Mouse (Mus musculus): ENCODE results near the gene Rcn3. TPM values are rescaled to one million over a fixed set of nuclear protein-coding genes. Genes with fewer than 3 reads are reported as not detected.
A peak's percentile ranks its signal among the peaks of the same experiment; 100 is the strongest.

Rcn3 gene
- polyA plus RNA-seq, 1 experiment from 2014 or later = 127 TPM

GRCm38 (mm10) chr7:45033722-45034359 is 58.2 kb downstream of the Rcn3 start:
- H3K27ac ChIP-seq (replicated peaks) = no peak overlapping the region
- no peaks in the 10 kb centered on the region for H3K4me1 ChIP-seq (replicated peaks)
- H3K36me3 ChIP-seq = peaks cover 100% of the 10 kb centered on the region
- H3K9me3 ChIP-seq = no peaks in the 10 kb centered on the region
- H3K4me2 ChIP-seq = no peak overlapping the region
- no peak overlapping the region for H3K9ac ChIP-seq
- no peak overlapping the region for H3K4me3 ChIP-seq
- WGBS = 95% methylated on average over 19 of the region's 19 CpGs
- ATAC-seq (ENCODE audit: low read depth) = no peak
- H3K27me3 ChIP-seq = no peaks in the 10 kb centered on the region

MicroRNA genes within 50 kb of the gene (microRNA counts, 519-probe panel; counts per million panel counts)
- 3,356 counts per million, percentile 45 among the panel's probes with 10 or more counts for microRNA mmu-miR-150

Small RNA genes lying within 50 kb of the gene (microRNA-seq; reads per million reads assigned to microRNA genes)
- gene Mir150 = 28.5 reads per million, percentile 38 among the genes with 10 or more reads in this experiment
- 5.8 reads per million, percentile 21 among the genes with 10 or more reads in this experiment for gene Mir5121

Other genes starting within 250 kb of the Rcn3 start
- 89.7 and 99.0 TPM in 2 replicates for gene Akt1s1, start 243.2 kb downstream of the Rcn3 start, polyA plus RNA-seq (2015; fragmentation: Nextera tagmentation; extraction: Ambion mirVana)
- gene Tbc1d17, start 243.1 kb downstream of the Rcn3 start, polyA plus RNA-seq (2015; fragmentation: Nextera tagmentation; extraction: Ambion mirVana) = 94.0 and 101 TPM in 2 replicates
- gene Pnkp, start 235.1 kb downstream of the Rcn3 start, polyA plus RNA-seq (2015; fragmentation: Nextera tagmentation; extraction: Ambion mirVana) = 30.2 and 31.6 TPM in 2 replicates
- 471 and 515 TPM in 2 replicates for gene Ptov1, start 222.4 kb downstream of the Rcn3 start, polyA plus RNA-seq (2015; fragmentation: Nextera tagmentation; extraction: Ambion mirVana)
- 134 and 138 TPM in 2 replicates for gene Med25, start 199.5 kb downstream of the Rcn3 start, polyA plus RNA-seq (2015; fragmentation: Nextera tagmentation; extraction: Ambion mirVana)
- gene Fuz, start 196.1 kb downstream of the Rcn3 start, polyA plus RNA-seq (2015; fragmentation: Nextera tagmentation; extraction: Ambion mirVana) = 14.9 and 17.9 TPM in 2 replicates
- 115 and 116 TPM in 2 replicates for gene Ap2a1, start 162.7 kb downstream of the Rcn3 start, polyA plus RNA-seq (2015; fragmentation: Nextera tagmentation; extraction: Ambion mirVana)
- gene Tsks, start 149.0 kb downstream of the Rcn3 start, polyA plus RNA-seq (2015; fragmentation: Nextera tagmentation; extraction: Ambion mirVana) = 0.22 TPM in 1 of 2 replicates, not detected in the other
- 47.3 and 54.9 TPM in 2 replicates for gene Cpt1c, start 117.4 kb downstream of the Rcn3 start, polyA plus RNA-seq (2015; fragmentation: Nextera tagmentation; extraction: Ambion mirVana)
- gene Prmt1, start 105.7 kb downstream of the Rcn3 start, polyA plus RNA-seq (2015; fragmentation: Nextera tagmentation; extraction: Ambion mirVana) = 612 and 623 TPM in 2 replicates
- 60.3 and 67.3 TPM in 2 replicates for gene Irf3, start 94.6 kb downstream of the Rcn3 start, polyA plus RNA-seq (2015; fragmentation: Nextera tagmentation; extraction: Ambion mirVana)
- 17.3 and 17.4 TPM in 2 replicates for gene Bcl2l12, start 93.5 kb downstream of the Rcn3 start, polyA plus RNA-seq (2015; fragmentation: Nextera tagmentation; extraction: Ambion mirVana)
- 46.2 and 47.2 TPM in 2 replicates for gene Scaf1, start 75.9 kb downstream of the Rcn3 start, polyA plus RNA-seq (2015; fragmentation: Nextera tagmentation; extraction: Ambion mirVana)
- 15.0 and 16.5 TPM in 2 replicates for gene Rras, start 74.3 kb downstream of the Rcn3 start, polyA plus RNA-seq (2015; fragmentation: Nextera tagmentation; extraction: Ambion mirVana)
- 12.3 and 15.1 TPM in 2 replicates for gene Prr12, start 39.3 kb downstream of the Rcn3 start, polyA plus RNA-seq (2015; fragmentation: Nextera tagmentation; extraction: Ambion mirVana)
- 58.9 and 65.6 TPM in 2 replicates for gene Nosip, start 29.8 kb downstream of the Rcn3 start, polyA plus RNA-seq (2015; fragmentation: Nextera tagmentation; extraction: Ambion mirVana)
- 16.8 and 17.2 TPM in 2 replicates for gene Prrg2, start 29.5 kb downstream of the Rcn3 start, polyA plus RNA-seq (2015; fragmentation: Nextera tagmentation; extraction: Ambion mirVana)
- gene Fcgrt, start 11.6 kb upstream of the Rcn3 start, polyA plus RNA-seq (2015; fragmentation: Nextera tagmentation; extraction: Ambion mirVana) = 25.6 and 27.3 TPM in 2 replicates
- 920 and 971 TPM in 2 replicates for gene Rps11, start 32.2 kb upstream of the Rcn3 start, polyA plus RNA-seq (2015; fragmentation: Nextera tagmentation; extraction: Ambion mirVana)
- 746 and 820 TPM in 2 replicates for gene Rpl13a, start 36.5 kb upstream of the Rcn3 start, polyA plus RNA-seq (2015; fragmentation: Nextera tagmentation; extraction: Ambion mirVana)
- 0.53 TPM in 1 of 2 replicates, not detected in the other for gene Gm45713, start 44.0 kb upstream of the Rcn3 start, polyA plus RNA-seq (2015; fragmentation: Nextera tagmentation; extraction: Ambion mirVana)
- 1.3 and 1.5 TPM in 2 replicates for gene Flt3l, start 44.2 kb upstream of the Rcn3 start, polyA plus RNA-seq (2015; fragmentation: Nextera tagmentation; extraction: Ambion mirVana)
- gene Pih1d1, start 62.1 kb upstream of the Rcn3 start, polyA plus RNA-seq (2015; fragmentation: Nextera tagmentation; extraction: Ambion mirVana) = 79.9 and 91.9 TPM in 2 replicates
- gene Aldh16a1, start 62.4 kb upstream of the Rcn3 start, polyA plus RNA-seq (2015; fragmentation: Nextera tagmentation; extraction: Ambion mirVana) = 19.0 and 19.6 TPM in 2 replicates
- gene Slc17a7, start 71.7 kb upstream of the Rcn3 start, polyA plus RNA-seq (2015; fragmentation: Nextera tagmentation; extraction: Ambion mirVana) = 0.78 and 0.83 TPM in 2 replicates
- gene Gfy, start 87.3 kb upstream of the Rcn3 start, polyA plus RNA-seq (2015; fragmentation: Nextera tagmentation; extraction: Ambion mirVana) = not detected in 2 replicates
- not detected in 2 replicates for gene Pth2, start 88.8 kb upstream of the Rcn3 start, polyA plus RNA-seq (2015; fragmentation: Nextera tagmentation; extraction: Ambion mirVana)
- gene Ccdc155, start 112.7 kb upstream of the Rcn3 start, polyA plus RNA-seq (2015; fragmentation: Nextera tagmentation; extraction: Ambion mirVana) = 0.29 and 0.45 TPM in 2 replicates
- gene Dkkl1, start 119.9 kb upstream of the Rcn3 start, polyA plus RNA-seq (2015; fragmentation: Nextera tagmentation; extraction: Ambion mirVana) = 14.6 and 19.8 TPM in 2 replicates
- gene Tead2, start 123.5 kb upstream of the Rcn3 start, polyA plus RNA-seq (2015; fragmentation: Nextera tagmentation; extraction: Ambion mirVana) = 65.9 and 85.5 TPM in 2 replicates
- gene Cd37, start 146.9 kb upstream of the Rcn3 start, polyA plus RNA-seq (2015; fragmentation: Nextera tagmentation; extraction: Ambion mirVana) = 1.5 and 1.8 TPM in 2 replicates
- 0.18 and 0.27 TPM in 2 replicates for gene Slc6a16, start 148.9 kb upstream of the Rcn3 start, polyA plus RNA-seq (2015; fragmentation: Nextera tagmentation; extraction: Ambion mirVana)
- gene Slc6a21, start 185.3 kb upstream of the Rcn3 start, polyA plus RNA-seq (2015; fragmentation: Nextera tagmentation; extraction: Ambion mirVana) = not detected in 2 replicates
- gene Trpm4, start 241.6 kb upstream of the Rcn3 start, polyA plus RNA-seq (2015; fragmentation: Nextera tagmentation; extraction: Ambion mirVana) = 7.1 and 7.2 TPM in 2 replicates
- 0.55 and 0.74 TPM in 2 replicates for gene Hrc, start 243.1 kb upstream of the Rcn3 start, polyA plus RNA-seq (2015; fragmentation: Nextera tagmentation; extraction: Ambion mirVana)

Data from neural tube, embryonic 13.5 days (tissue).